Mouse (Mus musculus) E14TG2a.4 (cell line): ENCODE measurements around the gene Poldip2.

Experiments used
- CTCF ChIP-seq: conservative IDR thresholded peaks from 2 replicates; pipeline ENCODE4 v1.5.1; 2014; ENCODE audit warnings: low read length
- NANOG ChIP-seq: IDR thresholded peaks from 2 replicates; pipeline ENCODE4 v1.6.1; 2014; ENCODE audit warnings: borderline replicate concordance, low read length, mixed read lengths

DNA sequence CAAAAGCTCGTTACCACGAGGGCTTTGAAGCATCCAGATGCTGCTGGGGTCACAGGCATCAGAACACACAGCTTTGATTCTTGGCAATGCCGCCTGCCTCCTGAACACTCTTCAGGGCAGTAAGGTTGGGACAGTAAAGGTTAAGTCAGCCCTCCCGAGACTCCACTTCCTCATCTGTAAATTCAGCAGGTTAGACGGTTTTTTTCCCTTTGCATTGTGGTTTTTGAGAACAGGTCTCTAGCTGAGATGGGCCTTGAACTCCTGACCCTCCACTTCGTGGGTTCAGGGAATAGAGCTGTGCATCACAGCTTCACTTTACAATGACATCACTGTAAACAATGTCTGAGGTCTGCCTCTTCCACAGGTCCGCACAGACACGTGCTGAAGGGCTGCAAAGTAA is 33.2 kb downstream of the Poldip2 start:
- no peak for TF ChIP-seq CTCF
- TF ChIP-seq NANOG: no peak
